Mouse (Mus musculus) hindbrain, embryonic 11.5 days (tissue): ENCODE data around the gene Elp1. TPM values are rescaled to one million over a fixed set of nuclear protein-coding genes. Genes with fewer than 3 reads are reported as not detected.
A peak's percentile ranks its signal among the peaks of the same experiment; 100 is the strongest.

Source experiments
- ATAC-seq: fragments of 200-750 bp; cut with Nextera tagmentation; 2 replicates; pipeline ENCODE4 v1.8.0; 2017; ENCODE audit warnings: mild to moderate bottlenecking, moderate TSS enrichment, moderate library complexity; ENCODE audit not compliant: low FRiP score
- DNase-seq: peaks from one replicate; pipeline ENCODE4 v3.0.0-alpha.2; 2015; ENCODE audit warnings: low spot score
- H3K27ac ChIP-seq: fragments of 300-500 bp; sonication (generic); 2 replicates; pipeline ENCODE4 v1.5.1; 2014; ENCODE audit warnings: mild to moderate bottlenecking, low read depth, low read length
- H3K27me3 ChIP-seq: fragments of 300-500 bp; sonication (generic); 2 replicates; pipeline ENCODE4 v1.6.1; 2014; ENCODE audit warnings: mild to moderate bottlenecking, low read length, moderate library complexity, mixed read lengths; ENCODE audit not compliant: control insufficient read depth, insufficient read depth
- H3K36me3 ChIP-seq: fragments of 300-500 bp; sonication (generic); 2 replicates; pipeline ENCODE4 v1.6.1; 2014; ENCODE audit warnings: mild to moderate bottlenecking, low read length, moderate library complexity, mixed read lengths; ENCODE audit not compliant: control insufficient read depth, insufficient read depth
- H3K4me1 ChIP-seq: fragments of 300-500 bp; sonication (generic); replicated peaks from 2 replicates; pipeline ENCODE4 v1.6.1; 2014; ENCODE audit warnings: low read length, mixed read lengths; ENCODE audit not compliant: control insufficient read depth, insufficient read depth
- H3K4me2 ChIP-seq: fragments of 300-500 bp; sonication (generic); replicated peaks from 2 replicates; pipeline ENCODE4 v1.6.1; 2014; ENCODE audit warnings: mild to moderate bottlenecking, low read depth, low read length
- H3K4me3 ChIP-seq: fragments of 300-500 bp; sonication (generic); 2 replicates; pipeline ENCODE4 v1.5.1; 2014; ENCODE audit warnings: low read depth, low read length
- H3K9ac ChIP-seq: fragments of 300-500 bp; sonication (generic); 2 replicates; pipeline ENCODE4 v1.6.1; 2014; ENCODE audit warnings: low read depth, low read length
- H3K9me3 ChIP-seq: fragments of 300-500 bp; sonication (generic); 2 replicates; pipeline ENCODE4 v1.6.1; 2016; ENCODE audit warnings: low read length; ENCODE audit not compliant: control insufficient read depth
- WGBS: fragments of 180-500 bp; shearing (Covaris S2); extraction: QIAGEN DNeasy Blood & Tissue Kit; methylation state at CpG from one replicate; pipeline ENCODE4 v1.1.7; 2014; 5-methylcytosine and 5-hydroxymethylcytosine counted together
- polyA plus RNA-seq: library from polyadenylated mRNA; unstranded; fragments of >200 nt; fragmentation: Nextera tagmentation; extraction: Ambion mirVana; gene quantifications from 2 replicates; pipeline ENCODE4 v1.2.1, GENCODE M21; 2014

Gene Elp1
- polyA plus RNA-seq, 1 experiment from 2014 or later: 74.9 TPM

GRCm38 (mm10) chr4:56840297-56840696 is 38.2 kb upstream of the Elp1 start:
- WGBS: 91% methylated on average over 3 of the region's 3 CpGs
- H3K9me3 ChIP-seq: no peaks in the 10 kb centered on the region; the same call in 1 of the 2 replicates
- no peaks in the 10 kb centered on the region for H3K4me1 ChIP-seq
- H3K27me3 ChIP-seq: no peaks in the 10 kb centered on the region
- H3K4me3 ChIP-seq: no peak overlapping the region
- ATAC-seq (no peak), DNase-seq (no peak)
- H3K27ac ChIP-seq: no peak overlapping the region
- peaks cover 8% of the 10 kb centered on the region; the same call in 1 of the 2 replicates for H3K36me3 ChIP-seq
- no peak overlapping the region for H3K9ac ChIP-seq
- no peak overlapping the region for H3K4me2 ChIP-seq

GRCm38 (mm10) chr4:56837661-56838060 is 35.5 kb upstream of the Elp1 start:
- H3K4me2 ChIP-seq: no peak overlapping the region
- no peak overlapping the region for H3K4me3 ChIP-seq

DNA sequence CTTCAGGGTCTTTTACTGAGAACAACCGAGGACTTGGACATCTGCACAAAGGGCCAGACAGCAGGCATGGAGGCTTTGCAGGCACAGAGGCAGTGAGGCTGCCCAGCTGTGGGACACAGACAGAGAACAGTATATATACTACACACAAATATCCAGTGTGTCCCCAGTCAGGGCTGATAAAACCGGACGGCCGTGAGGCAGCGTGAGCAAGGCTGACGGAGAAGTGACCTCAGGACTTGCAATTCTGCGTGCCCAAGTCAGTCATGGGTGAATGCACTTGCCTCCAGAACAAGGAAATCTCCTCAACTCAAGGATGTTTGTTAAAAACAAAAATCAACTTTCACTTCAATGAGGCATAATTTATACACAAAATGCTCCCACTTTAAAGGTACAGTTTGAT is 29.9 kb upstream of the Elp1 start:
- DNase-seq (no peak), ATAC-seq (no peak)
- no peaks in the 10 kb centered on the region for H3K9me3 ChIP-seq
- 89% methylated on average over 7 of the region's 7 CpGs for WGBS
- H3K9ac ChIP-seq: no peak overlapping the region
- no peak overlapping the region for H3K27ac ChIP-seq
- no peaks in the 10 kb centered on the region for H3K27me3 ChIP-seq
- no peak overlapping the region for H3K4me3 ChIP-seq
- H3K4me1 ChIP-seq: no peaks in the 10 kb centered on the region
- no peaks in the 10 kb centered on the region for H3K36me3 ChIP-seq
- H3K4me2 ChIP-seq: no peak overlapping the region

More at GRCm38 (mm10) chr4:56837661-56838060, 35.5 kb upstream of the Elp1 start:
- Histone ChIP-seq H3K9me3 (no peaks in the 10 kb centered on the region), H3K4me1 (no peaks in the 10 kb centered on the region), H3K27ac (no peak overlapping the region), H3K9ac (no peak overlapping the region), H3K36me3 (no peaks in the 10 kb centered on the region), H3K27me3 (no peaks in the 10 kb centered on the region)
- DNase-seq: no peak
- ATAC-seq: no peak
- WGBS: 79% methylated on average over 6 of the region's 6 CpGs

GRCm38 (mm10) chr4:56831013-56831609 is 29.0 kb upstream of the Elp1 start:
- no peaks in the 10 kb centered on the region for H3K9me3 ChIP-seq

DNA sequence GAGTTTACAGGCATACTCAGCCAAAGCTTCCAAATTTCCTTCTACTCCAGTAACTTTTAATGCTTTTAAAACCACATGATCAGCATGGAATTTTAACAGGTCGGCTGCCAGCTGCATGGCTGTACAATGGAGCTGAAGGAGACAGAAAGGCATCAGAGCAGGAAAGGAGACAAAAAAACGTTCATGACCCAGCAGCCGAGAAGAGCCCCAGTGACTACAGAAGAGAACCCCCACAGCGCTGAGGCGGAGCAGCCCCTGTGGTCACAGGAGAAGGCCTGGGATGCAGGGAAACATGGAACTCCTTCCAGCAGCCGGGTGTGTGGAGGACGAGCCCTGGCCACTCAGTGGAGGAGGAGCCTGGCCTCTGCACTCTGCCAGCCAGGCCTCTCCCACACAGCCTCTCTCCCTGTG is 27.4 kb upstream of the Elp1 start:
- 56% methylated on average over 7 of the region's 7 CpGs for WGBS
- Histone ChIP-seq H3K9me3 (no peaks in the 10 kb centered on the region), H3K36me3 (no peaks in the 10 kb centered on the region), H3K9ac (no peak overlapping the region), H3K27ac (no peak overlapping the region), H3K4me2 (no peak overlapping the region), H3K4me1 (no peaks in the 10 kb centered on the region), H3K27me3 (no peaks in the 10 kb centered on the region), H3K4me3 (no peak overlapping the region)
- DNase-seq (no peak), ATAC-seq (no peak)

More at GRCm38 (mm10) chr4:56831013-56831609, 29.0 kb upstream of the Elp1 start:
- 66% methylated on average over 13 of the region's 13 CpGs for WGBS
- H3K4me3 ChIP-seq: no peak overlapping the region
- no peaks in the 10 kb centered on the region for H3K4me1 ChIP-seq
- H3K27me3 ChIP-seq: no peaks in the 10 kb centered on the region
- no peak overlapping the region for H3K9ac ChIP-seq
- H3K27ac ChIP-seq: no peak overlapping the region
- DNase-seq (no peak), ATAC-seq (no peak)
- H3K36me3 ChIP-seq: no peaks in the 10 kb centered on the region
- no peak overlapping the region for H3K4me2 ChIP-seq

- no peaks in the 10 kb centered on the region for H3K9me3 ChIP-seq
- no peak overlapping the region for H3K27ac ChIP-seq
- no peak overlapping the region for H3K9ac ChIP-seq
- no peaks in the 10 kb centered on the region for H3K27me3 ChIP-seq
- no peaks in the 10 kb centered on the region for H3K36me3 ChIP-seq
- no peak for DNase-seq
- no peak overlapping the region for H3K4me2 ChIP-seq
- no peak for ATAC-seq
- no peak overlapping the region for H3K4me3 ChIP-seq
- no peaks in the 10 kb centered on the region for H3K4me1 ChIP-seq
- WGBS: 88% methylated on average over 3 of the region's 3 CpGs
Observed at GRCm38 (mm10) chr4:56828932-56829331, 26.8 kb upstream of the Elp1 start.

GRCm38 (mm10) chr4:56824231-56824630 is 22.1 kb upstream of the Elp1 start:
- H3K36me3 ChIP-seq: no peaks in the 10 kb centered on the region
- 89% methylated on average over 9 of the region's 9 CpGs for WGBS
- H3K9ac ChIP-seq: no peak overlapping the region
- no peaks in the 10 kb centered on the region for H3K27me3 ChIP-seq
- no peaks in the 10 kb centered on the region for H3K4me1 ChIP-seq
- no peak overlapping the region for H3K27ac ChIP-seq
- DNase-seq (no peak), ATAC-seq (no peak)
- H3K9me3 ChIP-seq: no peaks in the 10 kb centered on the region
- H3K4me2 ChIP-seq: no peak overlapping the region
- no peak overlapping the region for H3K4me3 ChIP-seq

GRCm38 (mm10) chr4:56820017-56820550 is 18.0 kb upstream of the Elp1 start:
- Histone ChIP-seq H3K36me3 (no peaks in the 10 kb centered on the region), H3K27ac (no peak overlapping the region), H3K4me2 (no peak overlapping the region), H3K4me1 (no peaks in the 10 kb centered on the region), H3K4me3 (no peak overlapping the region), H3K9me3 (no peaks in the 10 kb centered on the region), H3K27me3 (no peaks in the 10 kb centered on the region), H3K9ac (no peak overlapping the region)
- no peak; the same call in 1 of the 2 replicates for ATAC-seq
- DNase-seq: peak; percentile 24

GRCm38 (mm10) chr4:56815131-56815530 is 13.0 kb upstream of the Elp1 start:
- no peak for DNase-seq
- no peak for ATAC-seq

More at GRCm38 (mm10) chr4:56815131-56815530, 13.0 kb upstream of the Elp1 start:
- Histone ChIP-seq H3K9ac (no peak overlapping the region), H3K4me2 (no peak overlapping the region), H3K27ac (no peak overlapping the region), H3K4me3 (no peak overlapping the region), H3K27me3 (no peaks in the 10 kb centered on the region), H3K9me3 (no peaks in the 10 kb centered on the region), H3K36me3 (no peaks in the 10 kb centered on the region), H3K4me1 (no peaks in the 10 kb centered on the region)
- 85% methylated on average over 8 of the region's 8 CpGs for WGBS
